In the genomic region with DNA sequence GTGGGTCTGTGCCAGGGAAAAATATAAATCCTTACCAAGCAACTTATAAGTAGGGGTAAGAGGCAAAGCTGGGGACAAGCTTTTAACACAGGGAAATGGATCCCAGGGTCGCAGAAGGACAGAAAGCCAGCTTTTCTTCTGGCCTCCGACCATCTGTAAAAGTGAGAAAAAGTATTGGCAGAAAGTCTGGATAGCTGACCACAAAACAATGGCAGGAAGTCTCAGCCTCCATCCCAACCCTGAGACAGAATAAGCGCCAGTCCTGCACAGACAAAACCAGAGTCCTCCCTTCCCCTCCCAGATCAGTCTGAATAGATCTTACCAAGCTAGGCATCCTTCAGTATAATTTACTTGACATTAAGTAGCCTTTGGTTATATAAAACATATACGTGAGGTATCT, we compare ENCODE assay signal across 12 mouse cellular contexts. TPM values are rescaled to one million over a fixed set of nuclear protein-coding genes. Genes with fewer than 3 reads are reported as not detected.
DNase-seq lines count a peak whose midpoint lies in the region; ATAC-seq and TF ChIP-seq lines count a peak whose summit lies in the region.
"Had no signal": no experiment of that assay in that cellular context is flagged by ENCODE, and none has a peak within 500 bp of the region (broad histone marks: within the 10 kb centered on the region; RNA-seq: fewer than 3 reads in every experiment).

No protein-coding gene starts in this region.

- no peak for TF ChIP-seq CTCF in lung, embryonic 14.5 days (IDR thresholded peaks at IDR 0.05; ENCODE audit: low read depth)
- TF ChIP-seq CTCF in lung, adult 2 months (IDR thresholded peaks at IDR 0.05; ENCODE audit: insufficient read depth, low read length): no peak

- peak; percentile 24 for DNase-seq in lung, embryonic 14.5 days
- DNase-seq in lung, adult 2 months: no peak
- peak; percentile 31 for DNase-seq in kidney, postnatal 10 days
- DNase-seq in left cerebral cortex, adult 18-20 months (ENCODE audit: low spot score in 2 of 2): no peak
- no peak for DNase-seq in MN1 (ENCODE audit: low spot score)
- no peak for DNase-seq in midbrain, embryonic 14.5 days
- DNase-seq: cerebellum, postnatal 14 days had no signal

- H3K4me2 ChIP-seq in lung, embryonic 14.5 days: no peak overlapping the region
- H3K4me2 ChIP-seq in heart, embryonic 16.5 days (ENCODE audit: low read depth, low read length): no peak overlapping the region
- H3K4me2 ChIP-seq in midbrain, embryonic 14.5 days (ENCODE audit: low read length): no peak overlapping the region
- H3K4me2 ChIP-seq: embryonic facial prominence, embryonic 15.5 days; limb, embryonic 12.5 days had no signal

- peak; percentile 49; the same call in 1 of the 2 replicates for ATAC-seq in lung, embryonic 14.5 days (ENCODE audit: insufficient read depth)
- ATAC-seq in heart, embryonic 16.5 days (replicated peaks; ENCODE audit: extremely low read depth, insufficient read depth, low FRiP score): peak; percentile 28; the same call in 1 of the 2 replicates
- no peak for ATAC-seq in inflammation-experienced regulatory T-cells, adult 6 months
- no peak for ATAC-seq in midbrain, embryonic 14.5 days (ENCODE audit: low FRiP score, low TSS enrichment)

- H3K9me3 ChIP-seq in lung, embryonic 14.5 days (ENCODE audit: low read depth, low read length): no peaks in the 10 kb centered on the region
- H3K9me3 ChIP-seq in heart, embryonic 16.5 days (replicated peaks; ENCODE audit: control insufficient read depth, low read length): no peaks in the 10 kb centered on the region
- H3K9me3 ChIP-seq in midbrain, embryonic 14.5 days (ENCODE audit: control insufficient read depth, low read length): no peaks in the 10 kb centered on the region
- H3K9me3 ChIP-seq: embryonic facial prominence, embryonic 15.5 days; limb, embryonic 12.5 days; midbrain, embryonic 10.5 days had no signal

- 70% methylated on average over 4 of the region's 4 CpGs for WGBS in lung, embryonic 14.5 days
- WGBS in lung, adult 2 months: 47% methylated on average over 4 of the region's 4 CpGs
- WGBS in heart, embryonic 16.5 days: 67% methylated on average over 4 of the region's 4 CpGs
- WGBS in midbrain, embryonic 14.5 days: 82% methylated on average over 4 of the region's 4 CpGs

- no peaks in the 10 kb centered on the region for H3K27me3 ChIP-seq in lung, embryonic 14.5 days (ENCODE audit: insufficient read depth, low read length)
- H3K27me3 ChIP-seq in heart, embryonic 16.5 days (ENCODE audit: control insufficient read depth, insufficient read depth, low read length): no peaks in the 10 kb centered on the region
- H3K27me3 ChIP-seq in midbrain, embryonic 14.5 days (ENCODE audit: control insufficient read depth, insufficient read depth, low read length): no peaks in the 10 kb centered on the region
- H3K27me3 ChIP-seq: embryonic facial prominence, embryonic 15.5 days; limb, embryonic 12.5 days had no signal

- no peaks in the 10 kb centered on the region for H3K36me3 ChIP-seq in lung, embryonic 14.5 days (ENCODE audit: insufficient read depth)
- no peaks in the 10 kb centered on the region for H3K36me3 ChIP-seq in heart, embryonic 16.5 days (ENCODE audit: control insufficient read depth, insufficient read depth)
- H3K36me3 ChIP-seq in midbrain, embryonic 14.5 days (ENCODE audit: control insufficient read depth, insufficient read depth, low read length): no peaks in the 10 kb centered on the region
- H3K36me3 ChIP-seq: embryonic facial prominence, embryonic 15.5 days; limb, embryonic 12.5 days; midbrain, embryonic 10.5 days had no signal

- no peak overlapping the region for H3K9ac ChIP-seq in lung, embryonic 14.5 days
- H3K9ac ChIP-seq in heart, embryonic 16.5 days (ENCODE audit: low read length): no peak overlapping the region
- H3K9ac ChIP-seq in midbrain, embryonic 14.5 days (replicated peaks; ENCODE audit: low read length): no peak overlapping the region
- H3K9ac ChIP-seq: embryonic facial prominence, embryonic 15.5 days; limb, embryonic 12.5 days had no signal

- TF ChIP-seq POLR2A in lung, adult 2 months (IDR thresholded peaks at IDR 0.05; ENCODE audit: borderline replicate concordance, extremely low read depth, low read depth, low read length): no peak

- H3K27ac ChIP-seq in lung, embryonic 14.5 days (ENCODE audit: low read depth): peak overlapping the region; percentile 59; the same call in 1 of the 2 replicates
- peak overlapping the region; percentile 83 for H3K27ac ChIP-seq in heart, embryonic 16.5 days (ENCODE audit: low read length)
- no peak overlapping the region for H3K27ac ChIP-seq in midbrain, embryonic 14.5 days (replicated peaks; ENCODE audit: low read depth, low read length)
- H3K27ac ChIP-seq: embryonic facial prominence, embryonic 15.5 days; limb, embryonic 12.5 days; midbrain, embryonic 10.5 days had no signal

- no peaks in the 10 kb centered on the region for H3K4me1 ChIP-seq in lung, embryonic 14.5 days (ENCODE audit: insufficient read depth)
- H3K4me1 ChIP-seq in lung, adult 2 months (ENCODE audit: control insufficient read depth, insufficient read depth, low read length): peaks cover 12% of the 10 kb centered on the region; the same call in 1 of the 2 replicates
- no peaks in the 10 kb centered on the region; the same call in 1 of the 2 replicates for H3K4me1 ChIP-seq in heart, embryonic 16.5 days (ENCODE audit: control insufficient read depth, insufficient read depth, low read length)
- no peaks in the 10 kb centered on the region for H3K4me1 ChIP-seq in midbrain, embryonic 14.5 days (ENCODE audit: control insufficient read depth, insufficient read depth, low read length)
- H3K4me1 ChIP-seq: embryonic facial prominence, embryonic 15.5 days; limb, embryonic 12.5 days; midbrain, embryonic 10.5 days had no signal

- H3K4me3 ChIP-seq in lung, embryonic 14.5 days (ENCODE audit: low read depth, low read length): no peak overlapping the region
- H3K4me3 ChIP-seq in lung, adult 2 months (replicated peaks; ENCODE audit: extremely low read depth, low read depth, low read length): no peak overlapping the region
- no peak overlapping the region for H3K4me3 ChIP-seq in heart, embryonic 16.5 days (ENCODE audit: low read length)
- no peak overlapping the region for H3K4me3 ChIP-seq in midbrain, embryonic 14.5 days (replicated peaks; ENCODE audit: low read depth, low read length)
- H3K4me3 ChIP-seq: embryonic facial prominence, embryonic 15.5 days; limb, embryonic 12.5 days; midbrain, embryonic 10.5 days had no signal

RNA-seq across cellular contexts. Expression of gene Myct1, which starts 1.6 kb away (rescaled TPM):
- polyA plus RNA-seq in lung, embryonic 14.5 days (2014; fragmentation: Nextera tagmentation; extraction: Ambion mirVana): 7.8 and 8.9 TPM in 2 replicates
- 24.7 and 31.2 TPM in 2 replicates for polyA plus RNA-seq in lung, adult 2 months (2012; rRNA removed)
- 6.7 and 7.3 TPM in 2 replicates for polyA plus RNA-seq in heart, embryonic 16.5 days (2015; fragmentation: Nextera tagmentation; extraction: Ambion mirVana)
- under 1 TPM; 0.12 to 0.42 TPM for total RNA-seq in left cerebral cortex, adult 18-20 months (2021)
- polyA plus RNA-seq in inflammation-experienced regulatory T-cells, adult 6 months (2017; shearing (Covaris generic)): not detected
- polyA plus RNA-seq in midbrain, embryonic 14.5 days (2014; fragmentation: Nextera tagmentation; extraction: Ambion mirVana): 0.66 and 1.4 TPM in 2 replicates

RNA-seq across cellular contexts. Expression of gene Syne1, which starts 40.7 kb away (rescaled TPM):
- polyA plus RNA-seq in lung, embryonic 14.5 days (2014; fragmentation: Nextera tagmentation; extraction: Ambion mirVana): 7.9 and 9.0 TPM in 2 replicates
- 40.2 and 52.0 TPM in 2 replicates for polyA plus RNA-seq in lung, adult 2 months (2012; rRNA removed)
- 25.7 and 26.6 TPM in 2 replicates for polyA plus RNA-seq in heart, embryonic 16.5 days (2015; fragmentation: Nextera tagmentation; extraction: Ambion mirVana)
- 100 to 1,000 TPM; 360 to 372 TPM for total RNA-seq in left cerebral cortex, adult 18-20 months (2021)
- polyA plus RNA-seq in inflammation-experienced regulatory T-cells, adult 6 months (2017; shearing (Covaris generic)): 10 to 100 TPM; 13.9 to 24.2 (median 15.3) TPM
- polyA plus RNA-seq in midbrain, embryonic 14.5 days (2014; fragmentation: Nextera tagmentation; extraction: Ambion mirVana): 17.8 and 20.7 TPM in 2 replicates

RNA-seq across cellular contexts. Expression of gene Vip, which starts 47.0 kb away (rescaled TPM):
- polyA plus RNA-seq in lung, embryonic 14.5 days (2014; fragmentation: Nextera tagmentation; extraction: Ambion mirVana): 0.16 TPM in 1 of 2 replicates, not detected in the other
- polyA plus RNA-seq in lung, adult 2 months (2012; rRNA removed): 0.12 and 0.14 TPM in 2 replicates
- 0.18 TPM in 1 of 2 replicates, not detected in the other for polyA plus RNA-seq in heart, embryonic 16.5 days (2015; fragmentation: Nextera tagmentation; extraction: Ambion mirVana)
- total RNA-seq in left cerebral cortex, adult 18-20 months (2021): 10 to 100 TPM; 52.8 to 74.8 TPM
- not detected for polyA plus RNA-seq in inflammation-experienced regulatory T-cells, adult 6 months (2017; shearing (Covaris generic))
- polyA plus RNA-seq in midbrain, embryonic 14.5 days (2014; fragmentation: Nextera tagmentation; extraction: Ambion mirVana): 0.91 and 1.3 TPM in 2 replicates
- polyA plus RNA-seq: limb, embryonic 12.5 days; midbrain, embryonic 10.5 days had no signal

Comparison
In these comparisons a context has a peak if more than half of its experiments do, and no peak if none do; other contexts are left out.
1. DNase-seq: peak in lung, embryonic 14.5 days (single experiment) and kidney, postnatal 10 days (single experiment); none in lung, adult 2 months (single experiment), left cerebral cortex, adult 18-20 months (0 of 2), MN1 (single experiment) and midbrain, embryonic 14.5 days (single experiment).
2. ATAC-seq: peak in lung, embryonic 14.5 days (single experiment) and heart, embryonic 16.5 days (single experiment); none in inflammation-experienced regulatory T-cells, adult 6 months (single experiment) and midbrain, embryonic 14.5 days (single experiment).